Mouse (Mus musculus) MEL (cell line): ENCODE results near the gene Pex13. TPM values are rescaled to one million over a fixed set of nuclear protein-coding genes. Genes with fewer than 3 reads are reported as not detected.

Experiments
- DNase-seq: peaks from one replicate; pipeline ENCODE4 v3.0.0; 2011; ENCODE audit warnings: low read depth, low spot score
- H3K27ac ChIP-seq: 2 replicates; pipeline ENCODE4 v1.5.1; 2012; ENCODE audit warnings: low read depth, mild to moderate bottlenecking, control low read depth, low read length, moderate library complexity; ENCODE audit not compliant: control insufficient read depth
- H3K27me3 ChIP-seq, 2 experiments: fragments of 150-350 bp in 1 of 2; sonication (generic) in 1 of 2; 2 replicates each; pipeline ENCODE4 v1.6.1; 2012; ENCODE audit warnings: low read length in 2 of 2, mild to moderate bottlenecking in 2 of 2, improper control_type of control experiment in 1 of 2, moderate library complexity in 1 of 2; ENCODE audit not compliant: insufficient read depth in 2 of 2, control insufficient read depth in 1 of 2
- H3K36me3 ChIP-seq, 2 experiments: 2 replicates each; pipeline ENCODE4 v1.6.1; 2012 to 2014; ENCODE audit warnings: low read length in 2 of 2, improper control_type of control experiment in 1 of 2, inconsistent platforms in 1 of 2, mild to moderate bottlenecking in 1 of 2; ENCODE audit not compliant: insufficient read depth in 2 of 2, control insufficient read depth in 1 of 2
- H3K4me1 ChIP-seq, 2 experiments: fragments of 150-350 bp in 1 of 2; sonication (generic) in 1 of 2; 2 replicates each; pipeline ENCODE4 v1.6.1; 2012; ENCODE audit warnings: low read length in 2 of 2, improper control_type of control experiment in 1 of 2, mild to moderate bottlenecking in 1 of 2; ENCODE audit not compliant: insufficient read depth in 2 of 2, control insufficient read depth in 1 of 2
- H3K4me3 ChIP-seq, 2 experiments: fragments of 150-350 bp in 1 of 2; sonication (generic) in 1 of 2; 2 replicates each; pipeline ENCODE4 v1.5.1; 2012; ENCODE audit warnings: low read depth in 2 of 2, low read length in 2 of 2, mild to moderate bottlenecking in 2 of 2, moderate library complexity in 2 of 2, control low read depth in 1 of 2, improper control_type of control experiment in 1 of 2; ENCODE audit not compliant: control insufficient read depth in 1 of 2, insufficient read depth in 1 of 2
- H3K79me2 ChIP-seq: 2 replicates; pipeline ENCODE4 v1.6.1; 2012; ENCODE audit warnings: mild to moderate bottlenecking, low read length, moderate library complexity; ENCODE audit not compliant: control insufficient read depth, poor library complexity, insufficient read depth
- H3K9ac ChIP-seq: 2 replicates; pipeline ENCODE4 v1.6.1; 2012; ENCODE audit warnings: low read depth, mild to moderate bottlenecking, control low read depth, low read length, moderate library complexity; ENCODE audit not compliant: control insufficient read depth, poor library complexity, severe bottlenecking
- H3K9me3 ChIP-seq: fragments of 150-350 bp; sonication (generic); replicated peaks from 2 replicates; pipeline ENCODE4 v1.6.1; 2012; ENCODE audit warnings: mild to moderate bottlenecking, low read length, improper control_type of control experiment, moderate library complexity; ENCODE audit not compliant: insufficient read depth
- BHLHE40 ChIP-seq: IDR thresholded peaks from 2 replicates; pipeline ENCODE4 v1.6.1; 2012; ENCODE audit warnings: low read depth, mild to moderate bottlenecking, inconsistent platforms, low read length, improper control_type of control experiment, borderline replicate concordance
- CHD1 ChIP-seq: IDR thresholded peaks from 2 replicates; pipeline ENCODE4 v1.6.1; 2012; ENCODE audit warnings: low read depth, mild to moderate bottlenecking, inconsistent platforms, low read length, improper control_type of control experiment
- CTCF ChIP-seq, 3 experiments: IDR thresholded peaks in 2 of 3; conservative IDR thresholded peaks in 1 of 3; 2 replicates each; pipeline ENCODE4 v1.5.1; 2011 to 2012; ENCODE audit warnings: low read length in 3 of 3, low read depth in 2 of 3, mild to moderate bottlenecking in 2 of 3, improper control_type of control experiment in 1 of 3, inconsistent platforms in 1 of 3, mixed read lengths in 1 of 3, moderate library complexity in 1 of 3; ENCODE audit not compliant: control insufficient read depth in 1 of 3, insufficient read depth in 1 of 3, poor library complexity in 1 of 3, severe bottlenecking in 1 of 3
- ELF1 ChIP-seq: IDR thresholded peaks from 2 replicates; pipeline ENCODE4 v1.6.1; 2014; ENCODE audit warnings: low read depth, mild to moderate bottlenecking, inconsistent platforms, low read length, improper control_type of control experiment, moderate library complexity
- EP300 ChIP-seq, 2 experiments: IDR thresholded peaks; 2 replicates each; pipeline ENCODE4 v1.6.1; 2011; ENCODE audit warnings: improper control_type of control experiment in 2 of 2, low read length in 2 of 2, low read depth in 1 of 2, mild to moderate bottlenecking in 1 of 2
- ETS1 ChIP-seq: IDR thresholded peaks from 2 replicates; pipeline ENCODE4 v1.6.1; 2012; ENCODE audit warnings: low read depth, mild to moderate bottlenecking, inconsistent platforms, low read length, improper control_type of control experiment, moderate library complexity
- GATA1 ChIP-seq: IDR thresholded peaks from 2 replicates; pipeline ENCODE4 v1.6.1; 2011; ENCODE audit warnings: low read depth, low read length, improper control_type of control experiment
- HCFC1 ChIP-seq: IDR thresholded peaks from 2 replicates; pipeline ENCODE4 v1.6.1; 2012; ENCODE audit warnings: low read depth, mild to moderate bottlenecking, inconsistent platforms, low read length, improper control_type of control experiment, moderate library complexity
- JUND ChIP-seq: IDR thresholded peaks from 2 replicates; pipeline ENCODE4 v1.6.1; 2011; ENCODE audit warnings: low read depth, mild to moderate bottlenecking, improper control_type of control experiment, low read length
- MAFK ChIP-seq: IDR thresholded peaks from 2 replicates; pipeline ENCODE4 v1.6.1; 2011; ENCODE audit warnings: low read depth, mild to moderate bottlenecking, low read length, improper control_type of control experiment, borderline replicate concordance
- NELFE ChIP-seq: IDR thresholded peaks from 2 replicates; pipeline ENCODE4 v1.6.1; 2011; ENCODE audit warnings: low read depth, low read length, improper control_type of control experiment
- POLR2AphosphoS2 ChIP-seq: IDR thresholded peaks from 2 replicates; pipeline ENCODE4 v1.6.1; 2011; ENCODE audit warnings: low read length, improper control_type of control experiment
- RAD21 ChIP-seq: IDR thresholded peaks from 2 replicates; pipeline ENCODE4 v1.6.1; 2011; ENCODE audit warnings: mild to moderate bottlenecking, low read depth, low read length, improper control_type of control experiment
- RCOR1 ChIP-seq: IDR thresholded peaks from 2 replicates; pipeline ENCODE4 v1.6.1; 2012; ENCODE audit warnings: low read depth, mild to moderate bottlenecking, inconsistent platforms, low read length, improper control_type of control experiment
- SIN3A ChIP-seq: IDR thresholded peaks from 2 replicates; pipeline ENCODE4 v1.6.1; 2012; ENCODE audit warnings: low read length, improper control_type of control experiment, inconsistent platforms
- SMC3 ChIP-seq: IDR thresholded peaks from 2 replicates; pipeline ENCODE4 v1.6.1; 2011; ENCODE audit warnings: low read depth, low read length, improper control_type of control experiment
- TBP ChIP-seq: IDR thresholded peaks from 2 replicates; pipeline ENCODE4 v1.8.0; 2011; ENCODE audit warnings: low read depth, low read length, improper control_type of control experiment
- TCF12 ChIP-seq: IDR thresholded peaks from 2 replicates; pipeline ENCODE4 v1.6.1; 2014; ENCODE audit warnings: low read depth, mild to moderate bottlenecking, inconsistent platforms, low read length, improper control_type of control experiment, moderate library complexity
- ZC3H11A ChIP-seq: IDR thresholded peaks from 2 replicates; pipeline ENCODE4 v1.6.1; 2012; ENCODE audit warnings: low read depth, mild to moderate bottlenecking, inconsistent platforms, low read length, improper control_type of control experiment
- ZNF384 ChIP-seq: IDR thresholded peaks from 2 replicates; pipeline ENCODE4 v1.6.1; 2012; ENCODE audit warnings: low read depth, mild to moderate bottlenecking, inconsistent platforms, low read length, improper control_type of control experiment
- polyA plus RNA-seq, 2 experiments: library from polyadenylated mRNA; stranded (reverse) in 1 of 2; unstranded in 1 of 2; fragments of >175 nt in 1 of 2; fragments of >200 nt in 1 of 2; gene quantifications; 2 replicates each; pipeline versions ENCODE4 v1.2.1 to v1.2.4; 2012; ENCODE audit warnings: low replicate concordance in 2 of 2, low read depth in 1 of 2; ENCODE audit not compliant: insufficient read length in 2 of 2, insufficient read depth in 1 of 2, missing spikeins in 1 of 2
- total RNA-seq: library from RNA; depleted of rRNA; stranded (reverse); fragments of 300-350 nt; gene quantifications from 2 replicates; pipeline ENCODE4 v1.2.3, GENCODE M21; 2012

Gene Pex13
- total and polyA plus RNA-seq, 3 experiments = 24.7 TPM; not detected in 1

- H3K9ac ChIP-seq = no peak overlapping the region
- peak; percentile 87 for DNase-seq
- H3K4me3 ChIP-seq = no peak overlapping the region
- H3K36me3 ChIP-seq = peaks cover 2 to 31% of the 10 kb centered on the region in 2 experiments; a peak in 2 of 4 replicates
- H3K27me3 ChIP-seq = no peaks in the 10 kb centered on the region
- H3K27ac ChIP-seq = no peak overlapping the region
- TF ChIP-seq RCOR1 (no peak), CTCF (IDR thresholded peaks at IDR 0.05 in 2 of 3, conservative IDR thresholded peaks at IDR 0.05 in 1 of 3; ENCODE audit: control insufficient read depth in 1 of 3, insufficient read depth in 1 of 3, low read depth in 2 of 3, low read length in 3 of 3, poor library complexity in 1 of 3, severe bottlenecking in 1 of 3) (peak; percentile 23 to 96 (median 88); a peak in 4 of 6 replicates), BHLHE40 (no peak), SMC3 (peak; percentile 87), RAD21 (peak; percentile 93), GATA1 (0 out of 2 replicates have a peak, but pooled peaks have one; percentile 22), ZNF384 (peak; percentile 84), ELF1 (0 out of 2 replicates have a peak, but pooled peaks have one; percentile 20), SIN3A (peak; percentile 45; the same call in 1 of the 2 replicates), ZC3H11A (peak; percentile 90)
- no peaks in the 10 kb centered on the region for H3K79me2 ChIP-seq
- H3K4me1 ChIP-seq = no peaks in the 10 kb centered on the region
- no peaks in the 10 kb centered on the region for H3K9me3 ChIP-seq
Observed at GRCm38 (mm10) chr11:23679044-23679642, 13.4 kb upstream of the Pex13 start.

GRCm38 (mm10) chr11:23676100-23676499 is 10.3 kb upstream of the Pex13 start:
- no peaks in the 10 kb centered on the region for H3K4me1 ChIP-seq
- no peaks in the 10 kb centered on the region for H3K79me2 ChIP-seq
- peaks cover 0 to 37% of the 10 kb centered on the region in 2 experiments; a peak in 2 of 4 replicates for H3K36me3 ChIP-seq
- no peak overlapping the region for H3K27ac ChIP-seq
- no peaks in the 10 kb centered on the region for H3K27me3 ChIP-seq
- no peak for TF ChIP-seq TCF12
- no peak for TF ChIP-seq ETS1
- no peak for TF ChIP-seq SIN3A
- no peak for TF ChIP-seq HCFC1
- no peak for TF ChIP-seq SMC3
- TF ChIP-seq CHD1 = no peak
- no peak for TF ChIP-seq ZC3H11A
- no peak for TF ChIP-seq JUND
- TF ChIP-seq MAFK = no peak
- no peak for TF ChIP-seq TBP
- no peak for TF ChIP-seq NELFE
- no peak for TF ChIP-seq POLR2AphosphoS2
- TF ChIP-seq EP300 (IDR thresholded peaks at IDR 0.05; ENCODE audit: low read depth in 1 of 2, low read length in 2 of 2) = no peak
- TF ChIP-seq, all 39 proteins: peak for 0
- no peak overlapping the region for H3K4me3 ChIP-seq
- H3K9ac ChIP-seq = no peak overlapping the region
- DNase-seq = no peak
- no peaks in the 10 kb centered on the region for H3K9me3 ChIP-seq
